Mouse (Mus musculus) megakaryocyte-erythroid progenitor cell, adult 5-6 weeks (primary cell): ENCODE results near the gene Cyp2j6. TPM values are rescaled to one million over a fixed set of nuclear protein-coding genes. Genes with fewer than 3 reads are reported as not detected.

Experiments
- total RNA-seq, 2 experiments: library from RNA; stranded (forward) in 1 of 2; stranded (reverse) in 1 of 2; fragments of 200-1000, 215-1000 nt in 1 of 2; fragments of >200 nt in 1 of 2; fragmentation: Nextera tagmentation in 1 of 2; gene quantifications; 2 replicates each; pipeline ENCODE4 v1.2.3; 2014 to 2017

Gene Cyp2j6
- total RNA-seq, 2 experiments from 2014 or later, result 0.47 TPM; not detected in 1

Other genes with a start within 250 kb of the Cyp2j6 start
- not detected in 2 replicates for gene Cyp2j11, start 205.0 kb downstream of the Cyp2j6 start, total RNA-seq (2014; fragmentation: Nextera tagmentation)
- gene Cyp2j11, start 205.0 kb downstream of the Cyp2j6 start, total RNA-seq (2017), result not detected in 2 replicates
- gene Cyp2j8, start 46.3 kb downstream of the Cyp2j6 start, total RNA-seq (2014; fragmentation: Nextera tagmentation), result not detected in 2 replicates
- not detected in 2 replicates for gene Cyp2j8, start 46.3 kb downstream of the Cyp2j6 start, total RNA-seq (2017)
- 1.6 TPM in 1 of 2 replicates, not detected in the other for gene Cyp2j9, start 37.9 kb upstream of the Cyp2j6 start, total RNA-seq (2014; fragmentation: Nextera tagmentation)
- gene Cyp2j9, start 37.9 kb upstream of the Cyp2j6 start, total RNA-seq (2017), result 4.9 TPM in 1 of 2 replicates, not detected in the other
- gene Cyp2j5, start 110.5 kb upstream of the Cyp2j6 start, total RNA-seq (2014; fragmentation: Nextera tagmentation), result not detected in 2 replicates
- gene Cyp2j5, start 110.5 kb upstream of the Cyp2j6 start, total RNA-seq (2017), result not detected in 2 replicates
- gene Gm12695, start 231.5 kb upstream of the Cyp2j6 start, total RNA-seq (2014; fragmentation: Nextera tagmentation), result not detected in 2 replicates
- not detected in 2 replicates for gene Gm12695, start 231.5 kb upstream of the Cyp2j6 start, total RNA-seq (2017)